Mouse (Mus musculus) myocyte (in vitro differentiated cells): ENCODE data around the gene Fam8a1. TPM values are rescaled to one million over a fixed set of nuclear protein-coding genes. Genes with fewer than 3 reads are reported as not detected.

Experiments
- H3K27me3 ChIP-seq: one replicate; pipeline ENCODE4 v1.6.1; 2011; ENCODE audit not compliant: control insufficient read depth, insufficient read depth, insufficient read length
- H3K36me3 ChIP-seq: one replicate; pipeline ENCODE4 v1.6.1; 2011; ENCODE audit not compliant: control insufficient read depth, insufficient read depth
- H3K4me2 ChIP-seq: one replicate; pipeline ENCODE4 v1.6.1; 2011; ENCODE audit warnings: low read depth, control low read depth
- H3K4me3 ChIP-seq: one replicate; pipeline ENCODE4 v1.5.1; 2011; ENCODE audit warnings: mild to moderate bottlenecking, control low read depth, moderate library complexity
- H3K79me2 ChIP-seq: one replicate; pipeline ENCODE4 v1.6.1; 2011; ENCODE audit not compliant: control insufficient read depth, insufficient read depth
- H3ac ChIP-seq: one replicate; pipeline ENCODE4 v1.6.1; 2011; ENCODE audit not compliant: control insufficient read depth, insufficient read length
- CEBPB ChIP-seq: IDR thresholded peaks from 2 replicates; pipeline ENCODE4 v1.6.1; 2011; ENCODE audit warnings: mild to moderate bottlenecking, moderate library complexity; ENCODE audit not compliant: poor library complexity, insufficient read depth, severe bottlenecking
- E2F4 ChIP-seq: IDR thresholded peaks from one replicate; pipeline ENCODE4 v1.6.1; 2011; ENCODE audit warnings: mild to moderate bottlenecking, control low read depth, moderate library complexity; ENCODE audit not compliant: insufficient read depth
- MAX ChIP-seq: IDR thresholded peaks from one replicate; pipeline ENCODE4 v1.6.1; 2011; ENCODE audit warnings: low read depth, mild to moderate bottlenecking, control low read depth
- MYOD1 ChIP-seq, 3 experiments: IDR thresholded peaks; one replicate each; pipeline ENCODE4 v1.6.1; 2011; ENCODE audit warnings: control low read depth in 2 of 3, low read depth in 2 of 3, mild to moderate bottlenecking in 2 of 3, moderate library complexity in 1 of 3; ENCODE audit not compliant: insufficient read length in 2 of 3, control insufficient read depth in 1 of 3
- MYOG ChIP-seq, 3 experiments: IDR thresholded peaks; one replicate each; pipeline ENCODE4 v1.6.1; 2011; ENCODE audit warnings: control low read depth in 2 of 3, low read depth in 2 of 3, mild to moderate bottlenecking in 2 of 3; ENCODE audit not compliant: insufficient read length in 2 of 3, control insufficient read depth in 1 of 3, insufficient read depth in 1 of 3
- POLR2A ChIP-seq: IDR thresholded peaks from one replicate; pipeline ENCODE4 v1.6.1; 2011; ENCODE audit warnings: low read depth, mild to moderate bottlenecking, control low read depth, moderate library complexity; ENCODE audit not compliant: insufficient read length
- POLR2AphosphoS2 ChIP-seq: IDR thresholded peaks from one replicate; pipeline ENCODE4 v1.6.1; 2011; ENCODE audit warnings: low read depth, control low read depth; ENCODE audit not compliant: insufficient read length
- REST ChIP-seq: IDR thresholded peaks from one replicate; pipeline ENCODE4 v1.6.1; 2011; ENCODE audit warnings: mild to moderate bottlenecking, control low read depth, moderate library complexity; ENCODE audit not compliant: insufficient read depth, insufficient read length
- SRF ChIP-seq: IDR thresholded peaks from one replicate; pipeline ENCODE4 v1.6.1; 2011; ENCODE audit warnings: low read depth; ENCODE audit not compliant: control insufficient read depth, insufficient read length
- TCF12 ChIP-seq: IDR thresholded peaks from one replicate; pipeline ENCODE4 v1.6.1; 2011; ENCODE audit warnings: mild to moderate bottlenecking, control low read depth; ENCODE audit not compliant: poor library complexity, insufficient read depth, severe bottlenecking
- TCF3 ChIP-seq: IDR thresholded peaks from one replicate; pipeline ENCODE4 v1.6.1; 2011; ENCODE audit warnings: low read depth, control low read depth; ENCODE audit not compliant: insufficient read length
- USF1 ChIP-seq: IDR thresholded peaks from one replicate; pipeline ENCODE4 v1.6.1; 2011; ENCODE audit warnings: low read depth, mild to moderate bottlenecking, control low read depth, moderate library complexity
- polyA plus RNA-seq: library from polyadenylated mRNA; unstranded; fragments of >200 nt; fragmentation: generic; extraction: Trizol; gene quantifications from one replicate; pipeline ENCODE4 v1.2.1, GENCODE M21; 2012; ENCODE audit warnings: missing spikeins

The Fam8a1 gene
- polyA plus RNA-seq, 1 experiment: 15.7 TPM

- H3K4me2 ChIP-seq: no peak overlapping the region
- H3K4me3 ChIP-seq: no peak overlapping the region
- TF ChIP-seq POLR2AphosphoS2 (no peak), MYOD1 (IDR thresholded peaks at IDR 0.05; ENCODE audit: control insufficient read depth in 1 of 3, insufficient read length in 2 of 3, low read depth in 2 of 3) (no peak), MYOG (IDR thresholded peaks at IDR 0.05; ENCODE audit: control insufficient read depth in 1 of 3, insufficient read depth in 1 of 3, insufficient read length in 2 of 3, low read depth in 2 of 3) (no peak), TCF12 (no peak), MAX (no peak), REST (no peak), CEBPB (no peak), TCF3 (no peak), POLR2A (no peak), SRF (no peak), USF1 (no peak), E2F4 (no peak)
- no peak overlapping the region for H3ac ChIP-seq
- no peaks in the 10 kb centered on the region for H3K79me2 ChIP-seq
- H3K36me3 ChIP-seq: no peaks in the 10 kb centered on the region
- no peaks in the 10 kb centered on the region for H3K27me3 ChIP-seq
These were observed 28.5 kb upstream of the Fam8a1 start for GRCm38 (mm10) chr13:46640608-46641468.

- no peak overlapping the region for H3K4me3 ChIP-seq
- no peak overlapping the region for H3K4me2 ChIP-seq
- TF ChIP-seq MYOG (IDR thresholded peaks at IDR 0.05; ENCODE audit: control insufficient read depth in 1 of 3, insufficient read depth in 1 of 3, insufficient read length in 2 of 3, low read depth in 2 of 3): no peak
- TF ChIP-seq USF1: no peak
- TF ChIP-seq POLR2A: no peak
- TF ChIP-seq E2F4: no peak
- no peak for TF ChIP-seq MAX
- no peak for TF ChIP-seq REST
- TF ChIP-seq TCF3: no peak
- TF ChIP-seq SRF: no peak
- TF ChIP-seq TCF12: no peak
- no peak for TF ChIP-seq MYOD1 (IDR thresholded peaks at IDR 0.05; ENCODE audit: control insufficient read depth in 1 of 3, insufficient read length in 2 of 3, low read depth in 2 of 3)
- TF ChIP-seq POLR2AphosphoS2: no peak
- no peak for TF ChIP-seq CEBPB
- no peaks in the 10 kb centered on the region for H3K27me3 ChIP-seq
- H3ac ChIP-seq: no peak overlapping the region
- H3K36me3 ChIP-seq: no peaks in the 10 kb centered on the region
- H3K79me2 ChIP-seq: no peaks in the 10 kb centered on the region
These were observed 27.0 kb upstream of the Fam8a1 start for GRCm38 (mm10) chr13:46642318-46642717.

- Histone ChIP-seq H3K4me3 (no peak overlapping the region), H3ac (no peak overlapping the region), H3K4me2 (no peak overlapping the region), H3K27me3 (no peaks in the 10 kb centered on the region), H3K79me2 (no peaks in the 10 kb centered on the region), H3K36me3 (no peaks in the 10 kb centered on the region)
- no peak for TF ChIP-seq REST
- no peak for TF ChIP-seq POLR2AphosphoS2
- no peak for TF ChIP-seq CEBPB
- TF ChIP-seq POLR2A: no peak
These were observed 25.1 kb upstream of the Fam8a1 start for GRCm38 (mm10) chr13:46644175-46644574.

- no peak overlapping the region for H3ac ChIP-seq
- no peaks in the 10 kb centered on the region for H3K36me3 ChIP-seq
- no peaks in the 10 kb centered on the region for H3K27me3 ChIP-seq
- no peak overlapping the region for H3K4me2 ChIP-seq
- H3K79me2 ChIP-seq: no peaks in the 10 kb centered on the region
- no peak overlapping the region for H3K4me3 ChIP-seq
- TF ChIP-seq SRF: no peak
These were observed 23.8 kb upstream of the Fam8a1 start for GRCm38 (mm10) chr13:46645476-46645875.

- H3K4me2 ChIP-seq: no peak overlapping the region
- H3K36me3 ChIP-seq: no peaks in the 10 kb centered on the region
- no peaks in the 10 kb centered on the region for H3K79me2 ChIP-seq
- H3K4me3 ChIP-seq: no peak overlapping the region
- H3ac ChIP-seq: no peak overlapping the region
- no peak for TF ChIP-seq POLR2A
- no peaks in the 10 kb centered on the region for H3K27me3 ChIP-seq
These were observed 17.5 kb upstream of the Fam8a1 start for GRCm38 (mm10) chr13:46651853-46652252.

- TF ChIP-seq TCF12 (no peak), REST (no peak), MYOG (IDR thresholded peaks at IDR 0.05; ENCODE audit: control insufficient read depth in 1 of 3, insufficient read depth in 1 of 3, insufficient read length in 2 of 3, low read depth in 2 of 3) (no peak), POLR2A (no peak), SRF (no peak), E2F4 (no peak), CEBPB (no peak), MYOD1 (IDR thresholded peaks at IDR 0.05; ENCODE audit: control insufficient read depth in 1 of 3, insufficient read length in 2 of 3, low read depth in 2 of 3) (no peak), MAX (no peak), USF1 (no peak), TCF3 (no peak), POLR2AphosphoS2 (no peak)
- Histone ChIP-seq H3K27me3 (no peaks in the 10 kb centered on the region), H3ac (no peak overlapping the region), H3K79me2 (no peaks in the 10 kb centered on the region), H3K4me3 (no peak overlapping the region), H3K36me3 (no peaks in the 10 kb centered on the region), H3K4me2 (no peak overlapping the region)
These were observed 16.7 kb upstream of the Fam8a1 start for GRCm38 (mm10) chr13:46652671-46653070.
